Mouse (Mus musculus) cortical plate, adult 2 months (tissue): ENCODE measurements around the gene Uqcc3. TPM values are rescaled to one million over a fixed set of nuclear protein-coding genes. Genes with fewer than 3 reads are reported as not detected.
A peak's percentile ranks its signal among the peaks of the same experiment; 100 is the strongest.

Source experiments
- H3K27ac ChIP-seq: fragments of 200-500 bp; 2 replicates; pipeline ENCODE4 v1.5.1; 2012; ENCODE audit warnings: low read length, control low read depth, inconsistent platforms; ENCODE audit not compliant: insufficient read depth
- H3K4me1 ChIP-seq: fragments of 200-500 bp; 2 replicates; pipeline ENCODE4 v1.6.1; 2011; ENCODE audit warnings: low read length; ENCODE audit not compliant: control insufficient read depth, insufficient read depth
- H3K4me3 ChIP-seq: fragments of 200-500 bp; 2 replicates; pipeline ENCODE4 v1.5.1; 2011; ENCODE audit warnings: mild to moderate bottlenecking, low read length, control low read depth; ENCODE audit not compliant: insufficient read depth
- CTCF ChIP-seq: fragments of 200-500 bp; IDR thresholded peaks from 2 replicates; pipeline ENCODE4 v1.5.1; 2011; ENCODE audit warnings: mild to moderate bottlenecking, control low read depth, low read length; ENCODE audit not compliant: insufficient read depth; ENCODE audit errors: extremely low read depth
- POLR2A ChIP-seq: fragments of 200-500 bp; IDR thresholded peaks from 2 replicates; pipeline ENCODE4 v1.6.1; 2011; ENCODE audit warnings: mild to moderate bottlenecking, low read length, control low read depth; ENCODE audit not compliant: insufficient read depth; ENCODE audit errors: extremely low read depth
- polyA plus RNA-seq: library from polyadenylated mRNA; depleted of rRNA; stranded (reverse); fragments of >200 nt; gene quantifications from 2 replicates; pipeline ENCODE4 v1.2.3, GENCODE M21; 2012

Uqcc3 gene
- polyA plus RNA-seq, 1 experiment: 70.1 TPM

- 0 out of 2 replicates have a peak, but pooled peaks cover 1% of the 10 kb centered on the region for H3K4me1 ChIP-seq
- H3K4me3 ChIP-seq: no peak overlapping the region
- peak overlapping the region; percentile 43; the same call in 1 of the 2 replicates for H3K27ac ChIP-seq
- no peak for TF ChIP-seq CTCF
- no peak for TF ChIP-seq POLR2A
Observed at GRCm38 (mm10) chr19:8851639-8852038, 29.1 kb downstream of the Uqcc3 start.

DNA sequence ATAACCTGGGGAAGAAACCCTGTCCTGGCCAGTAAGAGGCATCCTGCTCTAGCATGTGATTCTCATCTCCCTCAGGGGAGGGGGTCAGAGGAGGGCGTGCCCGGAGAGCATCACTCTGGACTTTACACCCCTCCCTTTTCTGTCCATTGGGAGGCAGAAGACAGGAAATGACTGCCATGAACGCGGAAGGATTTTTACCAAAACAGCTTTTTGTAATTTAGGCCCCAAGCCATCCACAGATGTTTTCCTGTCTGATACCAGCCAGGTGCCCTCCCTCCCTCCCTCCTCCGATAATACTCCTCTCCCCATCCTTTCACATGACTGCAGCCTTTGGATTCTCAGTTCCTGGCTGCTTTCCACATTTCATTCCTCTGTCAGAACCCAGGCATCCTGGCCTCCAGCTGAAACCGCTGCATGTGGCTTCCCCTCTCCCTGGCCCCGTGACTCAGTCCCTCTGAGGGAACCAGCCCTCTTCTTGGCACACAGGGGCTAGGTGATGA, 30.3 kb downstream of the Uqcc3 start, which contains the start of gene Lrrn4cl:
TSS of gene Lrrn4cl (plus strand) at position 367 of the 500 bp plus-strand sequence.
- Histone ChIP-seq H3K27ac (peak within 1 kb of the TSS; percentile 43; the same call in 1 of the 2 replicates), H3K4me1 (0 out of 2 replicates have a peak, but pooled peaks cover 1% of the 10 kb centered on the region), H3K4me3 (no peak within 1 kb of the TSS)
- TF ChIP-seq POLR2A: no peak
- no peak for TF ChIP-seq CTCF

- H3K4me3 ChIP-seq: no peak overlapping the region
- no peak overlapping the region for H3K27ac ChIP-seq
- TF ChIP-seq CTCF (no peak), POLR2A (no peak)
- H3K4me1 ChIP-seq: peaks cover 1% of the 10 kb centered on the region; the same call in 1 of the 2 replicates
Observed at GRCm38 (mm10) chr19:8848356-8848755, 32.4 kb downstream of the Uqcc3 start.

- H3K27ac ChIP-seq: no peak overlapping the region
- H3K4me1 ChIP-seq: no peaks in the 10 kb centered on the region; the same call in 1 of the 2 replicates
- H3K4me3 ChIP-seq: no peak overlapping the region
- TF ChIP-seq POLR2A (no peak), CTCF (peak; percentile 62)
Observed at GRCm38 (mm10) chr19:8844371-8845129, 36.2 kb downstream of the Uqcc3 start.

DNA sequence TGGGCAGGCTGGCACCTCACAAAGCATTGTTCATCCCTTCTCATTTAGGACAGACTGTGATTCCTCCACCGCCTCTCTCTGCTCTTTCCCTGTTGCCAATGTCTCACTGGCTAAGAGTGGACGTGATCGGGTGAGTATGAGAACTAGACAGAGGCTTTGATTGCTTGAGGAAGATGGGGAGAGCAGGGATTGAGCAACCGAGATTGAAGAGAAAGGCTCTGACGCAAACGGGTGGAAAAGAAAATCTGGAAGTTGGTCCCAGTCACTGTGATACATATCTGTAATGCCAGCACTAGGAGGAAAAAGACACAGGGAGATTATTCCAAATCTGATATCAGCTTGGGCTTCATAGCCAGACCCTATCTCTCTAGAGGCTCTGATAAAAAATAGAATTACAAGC, 37.8 kb downstream of the Uqcc3 start:
- TF ChIP-seq POLR2A (no peak), CTCF (no peak)
- Histone ChIP-seq H3K27ac (no peak overlapping the region), H3K4me3 (no peak overlapping the region), H3K4me1 (no peaks in the 10 kb centered on the region; the same call in 1 of the 2 replicates)

- Histone ChIP-seq H3K4me1 (peaks cover 2% of the 10 kb centered on the region; the same call in 1 of the 2 replicates), H3K4me3 (peak overlapping the region; percentile 68), H3K27ac (no peak overlapping the region)
- TF ChIP-seq CTCF (no peak), POLR2A (no peak)
Observed at GRCm38 (mm10) chr19:8841012-8841411, 39.7 kb downstream of the Uqcc3 start.

DNA sequence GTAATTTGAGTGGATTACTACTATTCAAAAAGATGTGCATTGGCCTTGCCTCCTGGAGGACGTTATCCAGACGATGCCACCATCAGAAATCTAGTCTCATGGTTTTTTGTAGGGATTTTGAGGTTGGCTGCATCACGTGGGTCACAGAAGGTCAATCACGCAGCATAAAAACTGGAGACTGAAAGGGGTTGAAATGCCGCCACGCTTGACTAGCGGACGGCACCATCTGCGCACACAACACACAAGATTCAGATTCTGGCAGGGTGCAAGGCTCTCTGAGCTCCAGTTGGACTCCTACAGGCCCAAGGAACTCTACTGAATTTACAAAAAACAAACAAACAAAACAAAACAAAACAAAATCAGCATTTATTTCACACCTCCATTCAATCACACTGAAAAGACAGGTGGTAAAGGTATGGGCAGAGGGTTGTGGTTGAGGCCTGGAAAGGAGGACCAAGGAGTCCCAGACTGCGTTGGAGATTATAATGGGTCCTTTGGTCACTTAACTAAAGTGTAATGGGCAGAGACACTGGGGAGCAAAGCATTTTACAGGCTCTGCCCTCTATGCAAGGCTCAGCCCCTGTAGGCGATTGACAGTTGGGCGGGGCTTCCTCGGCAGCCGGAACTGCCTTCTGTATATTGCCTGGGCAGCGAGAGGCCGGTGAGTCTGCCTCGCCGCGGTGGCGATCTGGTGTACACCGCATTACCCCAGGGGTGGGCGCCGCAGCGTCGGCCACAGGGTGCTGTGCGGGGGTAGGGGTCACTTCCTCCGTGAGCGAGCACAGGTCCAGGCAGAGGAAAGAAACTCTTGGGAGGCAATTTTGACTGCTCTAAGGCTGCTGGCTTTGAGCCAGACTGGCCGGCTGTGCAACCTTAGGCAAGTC, 40.6 kb downstream of the Uqcc3 start:
- TF ChIP-seq CTCF (no peak), POLR2A (peak; percentile 74)
- peak overlapping the region; percentile 68 for H3K4me3 ChIP-seq
- peak overlapping the region; percentile 74 for H3K27ac ChIP-seq
- H3K4me1 ChIP-seq: peaks cover 2% of the 10 kb centered on the region; the same call in 1 of the 2 replicates

- Histone ChIP-seq H3K4me3 (peak within 1 kb of the TSS; percentile 68), H3K27ac (peak within 1 kb of the TSS; percentile 96), H3K4me1 (peaks cover 2% of the 10 kb centered on the region; the same call in 1 of the 2 replicates)
- TF ChIP-seq CTCF: no peak
- TF ChIP-seq POLR2A: peak; percentile 97
Observed at GRCm38 (mm10) chr19:8839103-8839907, 41.4 kb downstream of the Uqcc3 start, which contains the start of gene Gng3. Gene Gng3 (minus strand): TSS chr19:8839194.
